Comparison of ENCODE assay signal across 8 mouse cellular contexts in genomic region chr9:106447951-106448350, GRCm38 (mm10). TPM values are rescaled to one million over a fixed set of nuclear protein-coding genes. Genes with fewer than 3 reads are reported as not detected.
DNase-seq lines count a peak whose midpoint lies in the region; ATAC-seq and TF ChIP-seq lines count a peak whose summit lies in the region.

No protein-coding gene starts in this region.

- TF ChIP-seq POLR2A in myocyte (IDR thresholded peaks at IDR 0.05; ENCODE audit: insufficient read length, low read depth) = no peak

- no peaks in the 10 kb centered on the region for H3K36me3 ChIP-seq in embryonic facial prominence, embryonic 14.5 days (ENCODE audit: control insufficient read depth, insufficient read depth, low read length)
- H3K36me3 ChIP-seq in kidney, embryonic 16.5 days (ENCODE audit: insufficient read depth, low read length) = no peaks in the 10 kb centered on the region
- H3K36me3 ChIP-seq in myocyte (ENCODE audit: control insufficient read depth, insufficient read depth) = no peaks in the 10 kb centered on the region

- intact Hi-C loops in gastrocnemius, postnatal 14 days (cut with DNase I; ENCODE audit: low total_unique reads) = no loop called here

- 36% methylated on average over 9 of the region's 9 CpGs for WGBS in embryonic facial prominence, embryonic 14.5 days
- WGBS in kidney, embryonic 16.5 days = 38% methylated on average over 9 of the region's 9 CpGs

- H3K9me3 ChIP-seq in embryonic facial prominence, embryonic 14.5 days (ENCODE audit: control insufficient read depth, low read length) = no peaks in the 10 kb centered on the region
- no peaks in the 10 kb centered on the region for H3K9me3 ChIP-seq in kidney, embryonic 16.5 days (ENCODE audit: low read length)

- H3K4me1 ChIP-seq in embryonic facial prominence, embryonic 14.5 days (ENCODE audit: control insufficient read depth, insufficient read depth, low read length) = peaks cover 47% of the 10 kb centered on the region
- H3K4me1 ChIP-seq in kidney, embryonic 16.5 days (ENCODE audit: insufficient read depth, low read length) = peaks cover 73% of the 10 kb centered on the region

- H3K4me3 ChIP-seq in embryonic facial prominence, embryonic 14.5 days (ENCODE audit: low read depth, low read length) = peak overlapping the region; percentile 55
- H3K4me3 ChIP-seq in kidney, embryonic 16.5 days (ENCODE audit: low read length) = peak overlapping the region; percentile 66
- H3K4me3 ChIP-seq in myocyte = peak overlapping the region; percentile 40

- DNase-seq in kidney, adult 9 months = peak; percentile 65
- no peak for DNase-seq in kidney, postnatal 4 days
- no peak for DNase-seq in embryonic facial prominence, embryonic 14.5 days (ENCODE audit: low spot score)
- DNase-seq in gastrocnemius, adult 8-10 months (ENCODE audit: low spot score in 2 of 2) = no peak
- no peak for DNase-seq in gastrocnemius, postnatal 14 days

- no peak overlapping the region for H3ac ChIP-seq in myocyte (ENCODE audit: control insufficient read depth, insufficient read length)

- peak overlapping the region; percentile 69 for H3K9ac ChIP-seq in embryonic facial prominence, embryonic 14.5 days (ENCODE audit: low read depth, low read length)
- H3K9ac ChIP-seq in kidney, embryonic 16.5 days (replicated peaks; ENCODE audit: low read length) = peak overlapping the region; percentile 64

- ATAC-seq in embryonic facial prominence, embryonic 14.5 days (ENCODE audit: low read depth) = no peak
- ATAC-seq in kidney, embryonic 16.5 days (ENCODE audit: low FRiP score, low TSS enrichment) = 0 out of 2 replicates have a peak, but pooled peaks have one; percentile 0
- no peak for ATAC-seq in megakaryocyte progenitor cell, adult 5-6 weeks (replicated peaks; ENCODE audit: poor library complexity)

- peak overlapping the region; percentile 83 for H3K4me2 ChIP-seq in embryonic facial prominence, embryonic 14.5 days (ENCODE audit: low read depth, low read length)
- peak overlapping the region; percentile 82 for H3K4me2 ChIP-seq in kidney, embryonic 16.5 days (replicated peaks; ENCODE audit: low read depth, low read length)
- peak overlapping the region; percentile 99 for H3K4me2 ChIP-seq in myocyte (ENCODE audit: low read depth)

- H3K27me3 ChIP-seq in embryonic facial prominence, embryonic 14.5 days (replicated peaks; ENCODE audit: control insufficient read depth, insufficient read depth, low read length) = no peaks in the 10 kb centered on the region
- H3K27me3 ChIP-seq in kidney, embryonic 16.5 days (ENCODE audit: insufficient read depth, low read length) = no peaks in the 10 kb centered on the region
- H3K27me3 ChIP-seq in myocyte (ENCODE audit: control insufficient read depth, insufficient read depth, insufficient read length) = no peaks in the 10 kb centered on the region

- H3K79me2 ChIP-seq in myocyte (ENCODE audit: control insufficient read depth, insufficient read depth) = no peaks in the 10 kb centered on the region

- H3K27ac ChIP-seq in embryonic facial prominence, embryonic 14.5 days (replicated peaks; ENCODE audit: low read depth, low read length) = peak overlapping the region; percentile 77
- H3K27ac ChIP-seq in kidney, embryonic 16.5 days (ENCODE audit: low read length) = peak overlapping the region; percentile 89

TF ChIP-seq in myocyte, 11 proteins besides CTCF, POLR2A, EP300 and RAD21:
- TF ChIP-seq SRF (IDR thresholded peaks at IDR 0.05; ENCODE audit: control insufficient read depth, insufficient read length, low read depth) = no peak
- no peak for TF ChIP-seq MYOG (IDR thresholded peaks at IDR 0.05; ENCODE audit: control insufficient read depth in 1 of 3, insufficient read depth in 1 of 3, insufficient read length in 2 of 3, low read depth in 2 of 3)
- no peak for TF ChIP-seq MYOD1 (IDR thresholded peaks at IDR 0.05; ENCODE audit: control insufficient read depth in 1 of 3, insufficient read length in 2 of 3, low read depth in 2 of 3)
- TF ChIP-seq E2F4 (IDR thresholded peaks at IDR 0.05; ENCODE audit: insufficient read depth) = no peak
- no peak for TF ChIP-seq REST (IDR thresholded peaks at IDR 0.05; ENCODE audit: insufficient read depth, insufficient read length)
- no peak for TF ChIP-seq POLR2AphosphoS2 (IDR thresholded peaks at IDR 0.05; ENCODE audit: insufficient read length, low read depth)
- TF ChIP-seq USF1 (IDR thresholded peaks at IDR 0.05; ENCODE audit: low read depth) = no peak
- TF ChIP-seq TCF12 (IDR thresholded peaks at IDR 0.05; ENCODE audit: insufficient read depth, poor library complexity, severe bottlenecking) = no peak
- TF ChIP-seq MAX (IDR thresholded peaks at IDR 0.05; ENCODE audit: low read depth) = no peak
- no peak for TF ChIP-seq TCF3 (IDR thresholded peaks at IDR 0.05; ENCODE audit: insufficient read length, low read depth)
- no peak for TF ChIP-seq CEBPB (IDR thresholded peaks at IDR 0.05; ENCODE audit: insufficient read depth, poor library complexity, severe bottlenecking)

RNA-seq across cellular contexts. Expression of gene Abhd14a, which starts 0.5 kb away (rescaled TPM):
- 60.9 and 66.1 TPM in 2 replicates for polyA plus RNA-seq in embryonic facial prominence, embryonic 14.5 days (2014; fragmentation: Nextera tagmentation; extraction: Ambion mirVana)
- 68.8 and 70.3 TPM in 2 replicates for polyA plus RNA-seq in kidney, embryonic 16.5 days (2015; fragmentation: Nextera tagmentation; extraction: Ambion mirVana)
- polyA plus RNA-seq in myocyte (2012; fragmentation: generic; extraction: Trizol) = 19.2 TPM
- total RNA-seq in gastrocnemius, adult 8-10 months (2022) = 10 to 100 TPM; 15.2 to 17.8 (median 16.7) TPM
- 10 to 100 TPM; 13.3 to 16.0 TPM for total RNA-seq in gastrocnemius, postnatal 14 days (2021)
- 21.3 and 23.4 TPM in 2 replicates for total RNA-seq in megakaryocyte progenitor cell, adult 5-6 weeks (2015)
- total RNA-seq in megakaryocyte progenitor cell, adult 5-6 weeks (2017) = 27.3 and 30.2 TPM in 2 replicates

RNA-seq across cellular contexts. Expression of gene Abhd14b, which starts 0.7 kb away (rescaled TPM):
- 21.5 and 30.3 TPM in 2 replicates for polyA plus RNA-seq in embryonic facial prominence, embryonic 14.5 days (2014; fragmentation: Nextera tagmentation; extraction: Ambion mirVana)
- 45.5 and 48.3 TPM in 2 replicates for polyA plus RNA-seq in kidney, embryonic 16.5 days (2015; fragmentation: Nextera tagmentation; extraction: Ambion mirVana)
- 4.2 TPM for polyA plus RNA-seq in myocyte (2012; fragmentation: generic; extraction: Trizol)
- 1 to 10 TPM; 2.1 to 3.8 (median 3.3) TPM for total RNA-seq in gastrocnemius, adult 8-10 months (2022)
- total RNA-seq in gastrocnemius, postnatal 14 days (2021) = 1 to 10 TPM; 4.6 to 6.5 TPM
- total RNA-seq in megakaryocyte progenitor cell, adult 5-6 weeks (2015) = 15.8 and 19.1 TPM in 2 replicates
- total RNA-seq in megakaryocyte progenitor cell, adult 5-6 weeks (2017) = 8.4 and 11.7 TPM in 2 replicates

RNA-seq across cellular contexts. Expression of gene Pcbp4, which starts 5.1 kb away (rescaled TPM):
- 90.2 and 101 TPM in 2 replicates for polyA plus RNA-seq in embryonic facial prominence, embryonic 14.5 days (2014; fragmentation: Nextera tagmentation; extraction: Ambion mirVana)
- polyA plus RNA-seq in kidney, embryonic 16.5 days (2015; fragmentation: Nextera tagmentation; extraction: Ambion mirVana) = 119 and 136 TPM in 2 replicates
- 274 TPM for polyA plus RNA-seq in myocyte (2012; fragmentation: generic; extraction: Trizol)
- total RNA-seq in gastrocnemius, adult 8-10 months (2022) = 10 to 100 TPM; 49.9 to 70.6 (median 61.3) TPM
- 10 to 100 TPM; 47.6 to 48.7 TPM for total RNA-seq in gastrocnemius, postnatal 14 days (2021)
- total RNA-seq in megakaryocyte progenitor cell, adult 5-6 weeks (2015) = 0.91 and 1.7 TPM in 2 replicates
- total RNA-seq in megakaryocyte progenitor cell, adult 5-6 weeks (2017) = 0.96 and 2.7 TPM in 2 replicates

RNA-seq across cellular contexts. Expression of gene Acy1, which starts 9.8 kb away (rescaled TPM):
- 37.9 and 45.1 TPM in 2 replicates for polyA plus RNA-seq in embryonic facial prominence, embryonic 14.5 days (2014; fragmentation: Nextera tagmentation; extraction: Ambion mirVana)
- polyA plus RNA-seq in kidney, embryonic 16.5 days (2015; fragmentation: Nextera tagmentation; extraction: Ambion mirVana) = 59.1 and 62.4 TPM in 2 replicates
- polyA plus RNA-seq in myocyte (2012; fragmentation: generic; extraction: Trizol) = 18.1 TPM
- 10 to 100 TPM in 2 of 4 experiments, 1 to 10 TPM in 2; 6.2 to 13.0 (median 9.1) TPM for total RNA-seq in gastrocnemius, adult 8-10 months (2022)
- 10 to 100 TPM in 1 of 2 experiments, 1 to 10 TPM in 1; 8.4 to 10.9 TPM for total RNA-seq in gastrocnemius, postnatal 14 days (2021)
- 13.7 TPM in 2 replicates for total RNA-seq in megakaryocyte progenitor cell, adult 5-6 weeks (2015)
- total RNA-seq in megakaryocyte progenitor cell, adult 5-6 weeks (2017) = 27.2 and 31.3 TPM in 2 replicates

RNA-seq across cellular contexts. Expression of gene Gpr62, which starts 17.8 kb away (rescaled TPM):
- polyA plus RNA-seq in embryonic facial prominence, embryonic 14.5 days (2014; fragmentation: Nextera tagmentation; extraction: Ambion mirVana) = 0.36 and 0.60 TPM in 2 replicates
- polyA plus RNA-seq in kidney, embryonic 16.5 days (2015; fragmentation: Nextera tagmentation; extraction: Ambion mirVana) = 0.31 and 0.41 TPM in 2 replicates
- 0.46 TPM for polyA plus RNA-seq in myocyte (2012; fragmentation: generic; extraction: Trizol)
- under 1 TPM in 2 of 4 experiments, not detected in 2; 0.12 to 0.43 TPM for total RNA-seq in gastrocnemius, adult 8-10 months (2022)
- under 1 TPM; 0.16 to 0.33 TPM for total RNA-seq in gastrocnemius, postnatal 14 days (2021)
- not detected in 2 replicates for total RNA-seq in megakaryocyte progenitor cell, adult 5-6 weeks (2015)
- not detected in 2 replicates for total RNA-seq in megakaryocyte progenitor cell, adult 5-6 weeks (2017)

Comparison
In these comparisons a context has a peak if more than half of its experiments do, and no peak if none do; other contexts are left out.
1. RNA of gene Pcbp4, which starts 5.1 kb away (total RNA-seq): 49.9 to 70.6 TPM in gastrocnemius, adult 8-10 months and 47.6 to 48.7 TPM in gastrocnemius, postnatal 14 days; 0.91 to 2.7 TPM in megakaryocyte progenitor cell, adult 5-6 weeks; every median in the first group is over 10 times any median in the second.
2. Peak in every context shown above with its lines, with median percentiles within 50 percentile points of each other: H3K4me2 ChIP-seq and H3K4me3 ChIP-seq.